Mouse (Mus musculus): ENCODE measurements around the gene Kcnh6.
A peak's percentile ranks its signal among the peaks of the same experiment; 100 is the strongest.
"Not testable (repeated sequence)": the region's sequence is repeated elsewhere in the genome, so short reads cannot be mapped to it uniquely, and the experiment has no call there.

Gene Kcnh6

GRCm38 (mm10) chr11:106016440-106016839, 8.5 kb downstream of the Kcnh6 start:
- DNase-seq: no peak

- peak in 1 of 2 experiments; percentile 33 for DNase-seq
These were observed 12.3 kb downstream of the Kcnh6 start for GRCm38 (mm10) chr11:106020051-106020763.

GRCm38 (mm10) chr11:106025774-106026173, 17.9 kb downstream of the Kcnh6 start:
- DNase-seq: no peak

GRCm38 (mm10) chr11:106026465-106027151, 18.7 kb downstream of the Kcnh6 start:
- DNase-seq: peak; percentile 65 to 75

GRCm38 (mm10) chr11:106027607-106028006, 19.7 kb downstream of the Kcnh6 start:
- DNase-seq: no peak

GRCm38 (mm10) chr11:106032074-106032473, 24.1 kb downstream of the Kcnh6 start:
- not testable (repeated sequence) for DNase-seq

- DNase-seq: peak; percentile 31 to 50
These were observed 25.6 kb downstream of the Kcnh6 start for GRCm38 (mm10) chr11:106033491-106033919.

- DNase-seq: no peak
These were observed 27.1 kb downstream of the Kcnh6 start for GRCm38 (mm10) chr11:106034986-106035385.

GRCm38 (mm10) chr11:106036548-106037417, 28.9 kb downstream of the Kcnh6 start, which contains the start of gene Dcaf7:
Gene Dcaf7 (plus strand): TSS chr11:106036872.
- DNase-seq: peak; percentile 96 to 98

- peak in 1 of 2 experiments; percentile 50 for DNase-seq
These were observed 29.5 kb downstream of the Kcnh6 start for GRCm38 (mm10) chr11:106037418-106037751.

- no peak for DNase-seq
These were observed 36.4 kb downstream of the Kcnh6 start for GRCm38 (mm10) chr11:106044349-106044748.

GRCm38 (mm10) chr11:106045256-106045655, 37.3 kb downstream of the Kcnh6 start:
- DNase-seq: no peak

GRCm38 (mm10) chr11:106045780-106046179, 37.9 kb downstream of the Kcnh6 start:
- DNase-seq: no peak

- no peak for DNase-seq
These were observed 38.7 kb downstream of the Kcnh6 start for GRCm38 (mm10) chr11:106046584-106046983.

- DNase-seq: no peak
These were observed 46.0 kb downstream of the Kcnh6 start for GRCm38 (mm10) chr11:106053921-106054320.

GRCm38 (mm10) chr11:106054600-106054999, 46.7 kb downstream of the Kcnh6 start:
- no peak for DNase-seq

GRCm38 (mm10) chr11:106055341-106055740, 47.4 kb downstream of the Kcnh6 start:
- no peak for DNase-seq

GRCm38 (mm10) chr11:106056819-106057491, 49.0 kb downstream of the Kcnh6 start:
- no peak for DNase-seq

GRCm38 (mm10) chr11:106058020-106058419, 50.1 kb downstream of the Kcnh6 start:
- DNase-seq: no peak

- DNase-seq: no peak
These were observed 52.6 kb downstream of the Kcnh6 start for GRCm38 (mm10) chr11:106060549-106060948.

GRCm38 (mm10) chr11:106061311-106061710, 53.4 kb downstream of the Kcnh6 start:
- DNase-seq: no peak

- no peak for DNase-seq
These were observed 55.8 kb downstream of the Kcnh6 start for GRCm38 (mm10) chr11:106063756-106064155.
